Mouse (Mus musculus) kidney, adult 2 months (tissue): ENCODE results near the gene Ildr1.

Experiments
- CTCF ChIP-seq: fragments of 200-500 bp; conservative IDR thresholded peaks from 2 replicates; pipeline ENCODE4 v1.5.1; 2011; ENCODE audit warnings: low read depth, mild to moderate bottlenecking, control low read depth, low read length, moderate library complexity, mixed read lengths; ENCODE audit not compliant: insufficient read depth, insufficient read length
- POLR2A ChIP-seq: fragments of 200-500 bp; IDR thresholded peaks from one replicate; pipeline ENCODE4 v1.6.1; 2011; ENCODE audit warnings: low read depth, low read length, control low read depth

DNA sequence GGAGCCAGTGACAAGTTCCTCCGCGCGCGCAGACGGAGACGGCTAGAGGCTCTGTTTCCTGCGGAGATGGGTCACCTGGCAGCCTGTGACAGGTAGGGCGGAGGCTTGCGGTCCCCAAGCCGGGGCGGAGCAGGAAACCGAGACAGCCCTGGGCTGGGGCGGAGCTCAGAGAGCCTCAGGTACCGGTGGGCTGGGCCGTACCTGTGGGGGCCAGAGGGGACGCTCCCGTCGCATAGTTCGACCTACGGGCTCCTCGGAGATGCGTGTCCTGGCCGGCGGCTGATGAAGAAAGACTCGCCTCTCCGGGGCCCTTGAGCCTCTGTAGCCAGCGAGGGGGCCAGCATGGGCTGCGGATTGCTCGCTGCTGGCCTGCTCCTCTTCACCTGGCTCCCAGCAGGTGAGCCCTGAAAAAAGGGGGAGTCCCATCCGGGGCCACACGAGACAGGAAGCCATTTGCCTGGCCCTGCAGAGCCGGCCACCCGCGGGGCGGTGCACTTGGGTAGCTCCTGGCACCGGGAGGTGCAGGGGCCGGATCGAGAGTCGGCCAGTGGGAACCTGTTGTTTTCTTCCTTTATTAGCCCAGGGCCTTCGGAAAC is at the start of gene Ildr1:
- TF ChIP-seq CTCF: no peak
- TF ChIP-seq POLR2A: no peak
